Mouse (Mus musculus) CH12.LX (cell line): ENCODE data around the gene Itga6.

Experiments used
- CHD2 ChIP-seq: IDR thresholded peaks from 2 replicates; pipeline ENCODE4 v1.6.1; 2011; ENCODE audit warnings: low read length, improper control_type of control experiment
- CTCF ChIP-seq, 2 experiments: IDR thresholded peaks in 1 of 2; conservative IDR thresholded peaks in 1 of 2; 2 replicates each; pipeline ENCODE4 v1.5.1; 2011 to 2012; ENCODE audit warnings: low read depth in 2 of 2, low read length in 2 of 2, improper control_type of control experiment in 1 of 2, inconsistent platforms in 1 of 2, mild to moderate bottlenecking in 1 of 2, moderate library complexity in 1 of 2
- EP300 ChIP-seq: IDR thresholded peaks from 2 replicates; pipeline ENCODE4 v1.6.1; 2011; ENCODE audit warnings: low read length, improper control_type of control experiment
- JUND ChIP-seq: conservative IDR thresholded peaks from 2 replicates; pipeline ENCODE4 v1.6.1; 2011; ENCODE audit warnings: low read depth, low read length, improper control_type of control experiment
- MAFK ChIP-seq: IDR thresholded peaks from 2 replicates; pipeline ENCODE4 v1.6.1; 2011; ENCODE audit warnings: low read length, improper control_type of control experiment; ENCODE audit not compliant: insufficient replicate concordance
- MEF2A ChIP-seq: IDR thresholded peaks from 2 replicates; pipeline ENCODE4 v1.6.1; 2014; ENCODE audit warnings: low read depth, mild to moderate bottlenecking, inconsistent platforms, low read length, improper control_type of control experiment, borderline replicate concordance
- MXI1 ChIP-seq: IDR thresholded peaks from 2 replicates; pipeline ENCODE4 v1.6.1; 2011; ENCODE audit warnings: mild to moderate bottlenecking, low read depth, low read length, improper control_type of control experiment
- MYC ChIP-seq: IDR thresholded peaks from 2 replicates; pipeline ENCODE4 v1.6.1; 2011; ENCODE audit warnings: low read depth, mild to moderate bottlenecking, improper control_type of control experiment, low read length
- NRF1 ChIP-seq: IDR thresholded peaks from 2 replicates; pipeline ENCODE4 v1.6.1; 2014; ENCODE audit warnings: low read depth, mild to moderate bottlenecking, inconsistent platforms, low read length, improper control_type of control experiment, moderate library complexity
- POLR2A ChIP-seq: IDR thresholded peaks from 2 replicates; pipeline ENCODE4 v1.6.1; 2011; ENCODE audit warnings: low read depth, mild to moderate bottlenecking, improper control_type of control experiment, low read length
- RAD21 ChIP-seq: IDR thresholded peaks from 2 replicates; pipeline ENCODE4 v1.6.1; 2011; ENCODE audit warnings: low read depth, mild to moderate bottlenecking, low read length, improper control_type of control experiment, moderate library complexity
- TCF12 ChIP-seq: IDR thresholded peaks from 2 replicates; pipeline ENCODE4 v1.6.1; 2014; ENCODE audit warnings: low read depth, mild to moderate bottlenecking, inconsistent platforms, low read length, improper control_type of control experiment
- USF1 ChIP-seq: IDR thresholded peaks from 2 replicates; pipeline ENCODE4 v1.6.1; 2014; ENCODE audit warnings: low read depth, mild to moderate bottlenecking, inconsistent platforms, low read length, improper control_type of control experiment
- ZNF384 ChIP-seq: IDR thresholded peaks from 2 replicates; pipeline ENCODE4 v1.6.1; 2012; ENCODE audit warnings: low read depth, low read length, improper control_type of control experiment, inconsistent platforms

DNA sequence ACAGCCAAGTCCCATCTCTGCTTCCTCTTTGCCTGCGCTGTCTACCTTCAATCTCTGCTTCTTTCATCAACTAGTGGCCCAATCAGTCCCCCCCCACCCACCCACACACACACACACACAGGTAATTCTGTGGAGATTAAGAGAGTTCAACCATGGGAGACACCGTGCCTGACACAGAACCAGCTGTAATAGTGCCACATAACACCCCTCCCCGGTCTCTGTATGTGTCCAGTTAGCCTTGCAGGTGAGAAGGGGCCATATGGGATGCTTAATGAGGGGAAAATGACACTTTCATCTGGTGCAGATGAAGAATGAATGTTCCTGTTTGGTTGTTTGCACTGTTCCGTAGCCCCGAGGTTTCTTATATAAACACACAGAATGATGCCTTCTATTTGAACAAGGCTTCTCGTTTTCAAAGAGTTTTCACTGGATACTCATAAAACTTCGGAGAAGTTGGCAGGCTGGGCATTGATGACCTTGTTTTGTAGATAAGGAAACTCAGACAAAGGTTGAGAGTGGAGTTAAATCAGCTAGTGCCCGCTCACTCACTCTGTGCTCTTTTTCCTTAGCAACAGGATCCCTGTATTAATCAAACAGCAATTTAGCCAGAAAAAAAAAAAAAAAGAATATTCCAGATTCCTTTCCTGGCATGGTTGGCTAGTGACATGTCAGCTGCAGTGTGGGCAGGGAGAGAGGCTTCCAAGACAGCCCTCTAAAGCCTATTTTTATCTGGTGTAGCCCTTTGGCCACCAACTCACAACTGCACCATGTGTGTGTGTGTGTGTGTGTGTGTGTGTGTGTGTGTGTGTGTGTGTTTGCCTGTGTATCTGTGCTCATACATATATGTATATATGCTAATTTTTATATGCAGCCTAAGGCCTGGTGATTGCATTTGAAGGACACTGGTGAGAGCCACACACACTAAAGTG lies 47.7 kb upstream of the Itga6 start:
- no peak for TF ChIP-seq NRF1
- TF ChIP-seq ZNF384, result no peak
- TF ChIP-seq POLR2A, result no peak
- no peak for TF ChIP-seq CTCF (conservative IDR thresholded peaks at IDR 0.05 in 1 of 2, IDR thresholded peaks at IDR 0.05 in 1 of 2; ENCODE audit: low read depth in 2 of 2, low read length in 2 of 2)
- no peak for TF ChIP-seq CHD2
- TF ChIP-seq JUND, result no peak
- no peak for TF ChIP-seq USF1
- TF ChIP-seq MXI1, result no peak
- no peak for TF ChIP-seq RAD21
- TF ChIP-seq MAFK, result no peak
- no peak for TF ChIP-seq EP300
- no peak for TF ChIP-seq MEF2A
- TF ChIP-seq TCF12, result no peak
- TF ChIP-seq MYC, result no peak
